Mouse (Mus musculus) thymus, adult 2 months (tissue): Measurements from ENCODE around the gene Gm10718.
"Not testable (repeated sequence)": the region's sequence is repeated elsewhere in the genome, so short reads cannot be mapped to it uniquely, and the experiment has no call there.

ENCODE experiments used
- CTCF ChIP-seq: fragments of 200-500 bp; IDR thresholded peaks from 2 replicates; pipeline ENCODE4 v1.5.1; 2012; ENCODE audit warnings: mild to moderate bottlenecking, control low read depth, low read length, moderate library complexity, borderline replicate concordance; ENCODE audit not compliant: control insufficient read depth, poor library complexity, insufficient read depth; ENCODE audit errors: extremely low read depth
- POLR2A ChIP-seq: fragments of 200-500 bp; IDR thresholded peaks from 2 replicates; pipeline ENCODE4 v1.6.1; 2012; ENCODE audit warnings: mild to moderate bottlenecking, low read length, control low read depth, moderate library complexity; ENCODE audit not compliant: control insufficient read depth, poor library complexity, insufficient read depth; ENCODE audit errors: extremely low read depth

DNA sequence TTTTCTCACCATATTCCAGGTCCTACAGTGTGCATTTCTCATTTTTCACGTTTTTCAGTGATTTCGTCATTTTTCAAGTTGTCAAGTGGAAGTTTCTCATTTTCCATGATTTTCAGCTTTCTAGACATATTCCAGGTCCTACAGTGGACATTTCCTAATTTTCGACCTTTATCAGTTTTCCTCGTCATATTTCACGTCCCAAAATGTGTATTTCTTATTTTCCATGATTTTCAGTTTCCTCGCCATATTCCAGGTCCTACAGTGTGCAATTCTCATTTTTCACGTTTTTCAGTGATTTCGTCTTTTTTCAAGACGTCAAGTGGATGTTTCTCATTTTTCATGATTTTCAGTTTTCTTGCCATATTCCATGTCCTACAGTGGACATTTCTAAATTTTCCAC, 3.9 kb downstream of the Gm10718 start:
- not testable (repeated sequence) for TF ChIP-seq POLR2A, CTCF
